10 mouse cellular contexts compared by ENCODE assay signal in genomic region chr3:127292864-127293478, GRCm38 (mm10).
A peak's percentile ranks its signal among the peaks of the same experiment; 100 is the strongest.
DNase-seq lines count a peak whose midpoint lies in the region; ATAC-seq and TF ChIP-seq lines count a peak whose summit lies in the region.
"Had no signal": no experiment of that assay in that cellular context is flagged by ENCODE, and none has a peak within 500 bp of the region (broad histone marks: within the 10 kb centered on the region; RNA-seq: fewer than 3 reads in every experiment).

No protein-coding gene starts in this region.

- no peaks in the 10 kb centered on the region for H3K79me2 ChIP-seq in CH12.LX (replicated peaks; ENCODE audit: control insufficient read depth, extremely low read depth, insufficient read depth, poor library complexity, severe bottlenecking)
- no peaks in the 10 kb centered on the region for H3K79me2 ChIP-seq in MEL (ENCODE audit: control insufficient read depth, insufficient read depth, low read length, poor library complexity)

- dilution Hi-C loops in CH12.LX (cut with MboI; ENCODE audit: extremely low pct_ligation_motif_present, extremely low pct_unique_long_range_greater_than_20kb, low sequenced_read_pairs): no loop called here

- TF ChIP-seq EP300 in CH12.LX (IDR thresholded peaks at IDR 0.05; ENCODE audit: low read length) (no peak; the same call in 1 of the 2 replicates), MEL (IDR thresholded peaks at IDR 0.05; ENCODE audit: low read depth in 1 of 2, low read length in 2 of 2) (no peak)

- H3K9me3 ChIP-seq in CH12.LX (replicated peaks; ENCODE audit: low read length) (no peaks in the 10 kb centered on the region), MEL (replicated peaks; ENCODE audit: insufficient read depth, low read length) (no peaks in the 10 kb centered on the region)
- H3K9me3 ChIP-seq in forebrain, postnatal 0 days (ENCODE audit: low read length): no peaks in the 10 kb centered on the region
- H3K9me3 ChIP-seq: heart, embryonic 12.5 days; limb, embryonic 10.5 days had no signal

- in situ Hi-C loops in CH12.LX (cut with MboI; ENCODE audit: low pct_ligation_motif_present, low pct_unique_long_range_greater_than_20kb, low sequenced_read_pairs): no loop called here

- H3K27me3 ChIP-seq in CH12.LX (replicated peaks) (no peaks in the 10 kb centered on the region), MEL (ENCODE audit: control insufficient read depth in 1 of 2, insufficient read depth in 2 of 2, low read length in 2 of 2) (no peaks in the 10 kb centered on the region; a peak in 1 of 4 replicates)
- no peaks in the 10 kb centered on the region for H3K27me3 ChIP-seq in forebrain, postnatal 0 days (ENCODE audit: insufficient read depth, low read length)
- H3K27me3 ChIP-seq: heart, embryonic 12.5 days had no signal

- WGBS in forebrain, postnatal 0 days: 87% methylated on average over 10 of the region's 10 CpGs

- peak; percentile 35; the same call in 1 of the 2 replicates for TF ChIP-seq POLR2A in CH12.LX (IDR thresholded peaks at IDR 0.05; ENCODE audit: low read depth, low read length)
- no peak for TF ChIP-seq POLR2A in MEL (IDR thresholded peaks at IDR 0.05; ENCODE audit: control insufficient read depth in 1 of 2, insufficient read depth in 1 of 2, low read depth in 1 of 2, low read length in 2 of 2, poor library complexity in 1 of 2)

- peak overlapping the region; percentile 55 for H3K27ac ChIP-seq in CH12.LX (ENCODE audit: insufficient read depth, low read depth)
- H3K27ac ChIP-seq in MEL (ENCODE audit: control insufficient read depth, low read depth, low read length): no peak overlapping the region
- peak overlapping the region; percentile 0; the same call in 1 of the 2 replicates for H3K27ac ChIP-seq in forebrain, postnatal 0 days (ENCODE audit: low read depth, low read length)
- H3K27ac ChIP-seq: limb, embryonic 10.5 days had no signal

- TF ChIP-seq RAD21 in CH12.LX (IDR thresholded peaks at IDR 0.05; ENCODE audit: low read depth, low read length) (no peak), MEL (IDR thresholded peaks at IDR 0.05; ENCODE audit: low read depth, low read length) (no peak)

- H3K4me1 ChIP-seq in CH12.LX (ENCODE audit: control insufficient read depth in 1 of 2, insufficient read depth in 2 of 2) (peaks cover 13 to 46% of the 10 kb centered on the region in 2 experiments), MEL (ENCODE audit: control insufficient read depth in 1 of 2, insufficient read depth in 2 of 2, low read length in 2 of 2) (peaks cover 0 to 11% of the 10 kb centered on the region in 2 experiments; a peak in 3 of 4 replicates)
- peaks cover 7% of the 10 kb centered on the region for H3K4me1 ChIP-seq in forebrain, postnatal 0 days (ENCODE audit: insufficient read depth)
- H3K4me1 ChIP-seq: limb, embryonic 10.5 days had no signal

- H3K4me3 ChIP-seq in CH12.LX (replicated peaks in 1 of 3; ENCODE audit: low read depth in 2 of 3, low read length in 2 of 3, poor library complexity in 1 of 3) (peak overlapping the region; percentile 19 to 76 (median 23)), MEL (ENCODE audit: control insufficient read depth in 1 of 2, insufficient read depth in 1 of 2, low read depth in 2 of 2, low read length in 2 of 2) (no peak overlapping the region)
- no peak overlapping the region for H3K4me3 ChIP-seq in forebrain, postnatal 0 days (ENCODE audit: low read depth, low read length)
- H3K4me3 ChIP-seq: heart, embryonic 12.5 days; limb, embryonic 10.5 days had no signal

- H3K9ac ChIP-seq in CH12.LX (ENCODE audit: insufficient read depth, low read depth) (0 out of 2 replicates have a peak overlapping the region, but pooled peaks have one; percentile 13), MEL (ENCODE audit: control insufficient read depth, low read depth, low read length, poor library complexity, severe bottlenecking) (no peak overlapping the region)
- H3K9ac ChIP-seq in forebrain, postnatal 0 days: no peak overlapping the region
- H3K9ac ChIP-seq: heart, embryonic 12.5 days had no signal

- peak; percentile 36 for DNase-seq in CH12.LX (ENCODE audit: extremely low read depth)
- DNase-seq in MEL (ENCODE audit: low read depth, low spot score): peak; percentile 25
- no peak for DNase-seq in forebrain, postnatal 0 days
- DNase-seq in thymus, postnatal 4 days: no peak
- DNase-seq in urinary bladder, postnatal 36 days (ENCODE audit: low spot score in 2 of 2): no peak
- no peak for DNase-seq in kidney, adult 18-20 months
- DNase-seq: adrenal gland, postnatal 14 days had no signal

- H3K36me3 ChIP-seq in CH12.LX (replicated peaks in 1 of 2; ENCODE audit: control insufficient read depth in 1 of 2, insufficient read depth in 1 of 2, low read length in 1 of 2) (no peaks in the 10 kb centered on the region), MEL (ENCODE audit: control insufficient read depth in 1 of 2, insufficient read depth in 2 of 2, low read length in 2 of 2) (peaks cover 0 to 3% of the 10 kb centered on the region in 2 experiments; a peak in 2 of 4 replicates)
- no peaks in the 10 kb centered on the region for H3K36me3 ChIP-seq in forebrain, postnatal 0 days (ENCODE audit: insufficient read depth)
- H3K36me3 ChIP-seq: heart, embryonic 12.5 days; limb, embryonic 10.5 days had no signal

- no peak for ATAC-seq in forebrain, postnatal 0 days
- ATAC-seq in megakaryocyte progenitor cell, adult 5-6 weeks (replicated peaks; ENCODE audit: poor library complexity): peak; percentile 82

- peak overlapping the region; percentile 90 for H3K4me2 ChIP-seq in CH12.LX (ENCODE audit: insufficient read depth, low read depth, poor library complexity, severe bottlenecking)
- no peak overlapping the region for H3K4me2 ChIP-seq in forebrain, postnatal 0 days (ENCODE audit: low read depth)
- H3K4me2 ChIP-seq: heart, embryonic 12.5 days had no signal

- TF ChIP-seq CTCF in CH12.LX (conservative IDR thresholded peaks at IDR 0.05 in 1 of 2, IDR thresholded peaks at IDR 0.05 in 1 of 2; ENCODE audit: low read depth in 2 of 2, low read length in 2 of 2): no peak
- TF ChIP-seq CTCF in MEL (IDR thresholded peaks at IDR 0.05 in 2 of 3, conservative IDR thresholded peaks at IDR 0.05 in 1 of 3; ENCODE audit: control insufficient read depth in 1 of 3, insufficient read depth in 1 of 3, low read depth in 2 of 3, low read length in 3 of 3, poor library complexity in 1 of 3, severe bottlenecking in 1 of 3): no peak
- TF ChIP-seq CTCF in forebrain, postnatal 0 days (IDR thresholded peaks at IDR 0.05; ENCODE audit: low read depth): no peak

TF ChIP-seq in CH12.LX, 34 proteins besides CTCF, POLR2A, EP300 and RAD21:
- no peak for TF ChIP-seq ZMIZ1 (IDR thresholded peaks at IDR 0.05; ENCODE audit: low read depth, low read length)
- no peak for TF ChIP-seq BHLHE40 (IDR thresholded peaks at IDR 0.05; ENCODE audit: low read depth, low read length)
- peak; percentile 92 for TF ChIP-seq NRF1 (IDR thresholded peaks at IDR 0.05; ENCODE audit: low read depth, low read length)
- TF ChIP-seq TBP (conservative IDR thresholded peaks at IDR 0.05; ENCODE audit: low read depth, low read length): 0 out of 2 replicates have a peak, but pooled peaks have one; percentile 19
- TF ChIP-seq ETS1 (conservative IDR thresholded peaks at IDR 0.05; ENCODE audit: low read depth, low read length): no peak
- TF ChIP-seq CHD2 (IDR thresholded peaks at IDR 0.05; ENCODE audit: low read length): no peak
- peak; percentile 80 for TF ChIP-seq IRF4 (IDR thresholded peaks at IDR 0.05; ENCODE audit: low read depth, low read length)

TF ChIP-seq in MEL, 35 proteins besides CTCF, POLR2A, EP300 and RAD21:
- no peak for TF ChIP-seq CHD2 (IDR thresholded peaks at IDR 0.05; ENCODE audit: low read length)
- no peak for TF ChIP-seq ZNF384 (IDR thresholded peaks at IDR 0.05; ENCODE audit: low read depth, low read length)
- TF ChIP-seq ZMIZ1 (IDR thresholded peaks at IDR 0.05; ENCODE audit: low read depth, low read length): no peak
- no peak for TF ChIP-seq TBP (IDR thresholded peaks at IDR 0.05; ENCODE audit: low read depth, low read length)
- TF ChIP-seq NRF1 (IDR thresholded peaks at IDR 0.05; ENCODE audit: insufficient read depth, low read depth, low read length, poor library complexity, severe bottlenecking): no peak
- TF ChIP-seq USF1 (IDR thresholded peaks at IDR 0.05; ENCODE audit: low read depth, low read length): no peak
- TF ChIP-seq ZC3H11A (IDR thresholded peaks at IDR 0.05; ENCODE audit: low read depth, low read length): no peak
- no peak for TF ChIP-seq SIN3A (IDR thresholded peaks at IDR 0.05; ENCODE audit: low read length)
- no peak for TF ChIP-seq TCF12 (IDR thresholded peaks at IDR 0.05; ENCODE audit: low read depth, low read length)
- no peak for TF ChIP-seq UBTF (IDR thresholded peaks at IDR 0.05; ENCODE audit: borderline replicate concordance, insufficient read depth, low read depth, low read length)
- TF ChIP-seq HCFC1 (IDR thresholded peaks at IDR 0.05; ENCODE audit: low read depth, low read length): no peak
- no peak for TF ChIP-seq MEF2A (IDR thresholded peaks at IDR 0.05; ENCODE audit: extremely low read depth, insufficient replicate concordance, low read depth, low read length, poor library complexity, severe bottlenecking)
- TF ChIP-seq CHD1 (IDR thresholded peaks at IDR 0.05; ENCODE audit: low read depth, low read length): no peak

Comparison
In these comparisons a context has a peak if more than half of its experiments do, and no peak if none do; other contexts are left out.
1. DNase-seq: peak in CH12.LX (single experiment) and MEL (single experiment); none in forebrain, postnatal 0 days (single experiment), thymus, postnatal 4 days (single experiment), urinary bladder, postnatal 36 days (0 of 2) and kidney, adult 18-20 months (single experiment).
2. H3K4me3 ChIP-seq: peak in CH12.LX (3 of 3); none in MEL (0 of 2) and forebrain, postnatal 0 days (single experiment).
3. Of the 35 proteins assayed by ChIP-seq in both MEL and CH12.LX: peak only in MEL: none; only in CH12.LX: NRF1, POLR2A and TBP; in both: none; in neither: 32.